In genomic region chr17:52303320-52303719, GRCm38 (mm10) we compare ENCODE assay signal across 20 mouse cellular contexts.
"Had no signal": no experiment of that assay in that cellular context is flagged by ENCODE, and none has a peak within 500 bp of the region (broad histone marks: within the 10 kb centered on the region; RNA-seq: fewer than 3 reads in every experiment).

No protein-coding gene starts in this region.

- H3K27ac ChIP-seq: kidney, postnatal 0 days; layer of hippocampus, adult 2 months; limb, embryonic 10.5 days; limb, embryonic 13.5 days; liver, embryonic 13.5 days; neural tube, embryonic 13.5 days; stomach, postnatal 0 days had no signal

- H3K36me3 ChIP-seq: limb, embryonic 10.5 days; limb, embryonic 13.5 days; liver, embryonic 13.5 days; neural tube, embryonic 13.5 days had no signal

- H3K4me2 ChIP-seq: limb, embryonic 13.5 days; liver, embryonic 13.5 days; midbrain, embryonic 11.5 days; neural tube, embryonic 13.5 days had no signal

- H3K4me3 ChIP-seq: layer of hippocampus, adult 2 months; limb, embryonic 10.5 days; limb, embryonic 13.5 days; liver, embryonic 13.5 days; neural tube, embryonic 13.5 days had no signal

- H3K9ac ChIP-seq: limb, embryonic 13.5 days; liver, embryonic 13.5 days; neural tube, embryonic 13.5 days had no signal

- H3K9me3 ChIP-seq: limb, embryonic 10.5 days; limb, embryonic 13.5 days; liver, embryonic 13.5 days; neural tube, embryonic 13.5 days had no signal

- DNase-seq: kidney, adult 18-20 months; kidney, postnatal 25 days; layer of hippocampus, adult 9-11 months; liver; liver, embryonic 13.5 days; lung, adult 2 months; lung, postnatal 14 days; lung, postnatal 4 days; midbrain, embryonic 14.5 days; retina, postnatal 1 day; right cerebral cortex, postnatal 25 days; spleen, adult 18-20 months had no signal

- H3K27me3 ChIP-seq: limb, embryonic 13.5 days; liver, embryonic 13.5 days; neural tube, embryonic 13.5 days had no signal

- H3K4me1 ChIP-seq: limb, embryonic 10.5 days; limb, embryonic 13.5 days; liver, embryonic 13.5 days; neural tube, embryonic 13.5 days had no signal

- ATAC-seq: intestine, embryonic 16.5 days had no signal
